Mouse (Mus musculus): ENCODE measurements around the gene Wnk4. TPM values are rescaled to one million over a fixed set of nuclear protein-coding genes. Genes with fewer than 3 reads are reported as not detected.

The Wnk4 gene
- total and polyA plus RNA-seq, 2 experiments from 2014 or later = 4.2 to 7.5 TPM

- peak within 1 kb of the TSS; percentile 92 for H3K9ac ChIP-seq (replicated peaks; ENCODE audit: low read length, poor library complexity, severe bottlenecking)
- H3K4me2 ChIP-seq (ENCODE audit: low read depth, low read length, poor library complexity, severe bottlenecking) = peak within 1 kb of the TSS; percentile 94
- H3K9me3 ChIP-seq (ENCODE audit: low read length) = no peaks in the 10 kb centered on the region
- peak; percentile 91 for DNase-seq (ENCODE audit: low spot score)
- H3K27ac ChIP-seq (ENCODE audit: low read depth, low read length) = peak within 1 kb of the TSS; percentile 93
- H3K36me3 ChIP-seq (ENCODE audit: insufficient read depth, low read length) = peaks cover 4% of the 10 kb centered on the region; the same call in 1 of the 2 replicates
- peak; percentile 27 for TF ChIP-seq CTCF (IDR thresholded peaks at IDR 0.05)
- peak; percentile 78 for ATAC-seq (ENCODE audit: low FRiP score)
- no peaks in the 10 kb centered on the region for H3K27me3 ChIP-seq (ENCODE audit: insufficient read depth, low read length)
- H3K4me3 ChIP-seq (ENCODE audit: low read depth, low read length) = peak within 1 kb of the TSS; percentile 88
- H3K4me1 ChIP-seq (ENCODE audit: insufficient read depth, low read length) = no peaks in the 10 kb centered on the region
- WGBS = under 1% methylated on average over 40 of the region's 40 CpGs
These were observed 6.6 kb upstream of the Wnk4 start, which contains the start of gene Vps25 for GRCm38 (mm10) chr11:101253613-101254389. Gene Vps25 (plus strand): TSS chr11:101253707.

GRCm38 (mm10) chr11:101255826-101256775 is 4.3 kb upstream of the Wnk4 start:
- Histone ChIP-seq H3K9me3 (ENCODE audit: low read length) (no peaks in the 10 kb centered on the region), H3K36me3 (ENCODE audit: insufficient read depth, low read length) (peaks cover 4% of the 10 kb centered on the region; the same call in 1 of the 2 replicates), H3K4me3 (ENCODE audit: low read depth, low read length) (no peak overlapping the region), H3K4me2 (ENCODE audit: low read depth, low read length, poor library complexity, severe bottlenecking) (no peak overlapping the region), H3K27me3 (ENCODE audit: insufficient read depth, low read length) (no peaks in the 10 kb centered on the region), H3K4me1 (ENCODE audit: insufficient read depth, low read length) (0 out of 2 replicates have a peak, but pooled peaks cover 6% of the 10 kb centered on the region), H3K9ac (replicated peaks; ENCODE audit: low read length, poor library complexity, severe bottlenecking) (no peak overlapping the region), H3K27ac (ENCODE audit: low read depth, low read length) (no peak overlapping the region)
- ATAC-seq (ENCODE audit: low FRiP score) (no peak), DNase-seq (ENCODE audit: low spot score) (no peak)
- no peak for TF ChIP-seq CTCF (IDR thresholded peaks at IDR 0.05)
- WGBS = 94% methylated on average over 13 of the region's 13 CpGs

- Histone ChIP-seq H3K4me1 (ENCODE audit: insufficient read depth, low read length) (0 out of 2 replicates have a peak, but pooled peaks cover 6% of the 10 kb centered on the region), H3K36me3 (ENCODE audit: insufficient read depth, low read length) (peaks cover 4% of the 10 kb centered on the region; the same call in 1 of the 2 replicates), H3K9ac (replicated peaks; ENCODE audit: low read length, poor library complexity, severe bottlenecking) (no peak overlapping the region), H3K27ac (ENCODE audit: low read depth, low read length) (no peak overlapping the region), H3K27me3 (ENCODE audit: insufficient read depth, low read length) (peaks cover 20% of the 10 kb centered on the region), H3K9me3 (ENCODE audit: low read length) (no peaks in the 10 kb centered on the region), H3K4me2 (ENCODE audit: low read depth, low read length, poor library complexity, severe bottlenecking) (no peak overlapping the region), H3K4me3 (ENCODE audit: low read depth, low read length) (no peak overlapping the region)
- no peak for DNase-seq (ENCODE audit: low spot score)
- WGBS = 44% methylated on average over 5 of the region's 6 CpGs
- no peak for TF ChIP-seq CTCF (IDR thresholded peaks at IDR 0.05)
- ATAC-seq (ENCODE audit: low FRiP score) = no peak
These were observed 1.1 kb upstream of the Wnk4 start for GRCm38 (mm10) chr11:101259261-101259712.

- WGBS = 1% methylated on average over 30 of the region's 30 CpGs
- DNase-seq (ENCODE audit: low spot score) = no peak
- peaks cover 4% of the 10 kb centered on the region; the same call in 1 of the 2 replicates for H3K36me3 ChIP-seq (ENCODE audit: insufficient read depth, low read length)
- H3K27ac ChIP-seq (ENCODE audit: low read depth, low read length) = no peak overlapping the region
- no peaks in the 10 kb centered on the region for H3K9me3 ChIP-seq (ENCODE audit: low read length)
- peak overlapping the region; percentile 95 for H3K4me2 ChIP-seq (ENCODE audit: low read depth, low read length, poor library complexity, severe bottlenecking)
- peaks cover 29% of the 10 kb centered on the region for H3K27me3 ChIP-seq (ENCODE audit: insufficient read depth, low read length)
- H3K4me3 ChIP-seq (ENCODE audit: low read depth, low read length) = peak overlapping the region; percentile 45
- H3K4me1 ChIP-seq (ENCODE audit: insufficient read depth, low read length) = peaks cover 11% of the 10 kb centered on the region; the same call in 1 of the 2 replicates
- H3K9ac ChIP-seq (replicated peaks; ENCODE audit: low read length, poor library complexity, severe bottlenecking) = peak overlapping the region; percentile 55
- TF ChIP-seq CTCF (IDR thresholded peaks at IDR 0.05) = no peak
- 0 out of 2 replicates have a peak, but pooled peaks have one; percentile 50 for ATAC-seq (ENCODE audit: low FRiP score)
These were observed 536 bp downstream of the Wnk4 start for GRCm38 (mm10) chr11:101260826-101261380.

- no peak overlapping the region for H3K4me3 ChIP-seq (ENCODE audit: low read depth, low read length)
- WGBS = 1% methylated on average over 24 of the region's 24 CpGs
- H3K9ac ChIP-seq (replicated peaks; ENCODE audit: low read length, poor library complexity, severe bottlenecking) = no peak overlapping the region
- ATAC-seq (ENCODE audit: low FRiP score) = no peak
- peaks cover 4% of the 10 kb centered on the region; the same call in 1 of the 2 replicates for H3K36me3 ChIP-seq (ENCODE audit: insufficient read depth, low read length)
- H3K27ac ChIP-seq (ENCODE audit: low read depth, low read length) = no peak overlapping the region
- peaks cover 32% of the 10 kb centered on the region for H3K27me3 ChIP-seq (ENCODE audit: insufficient read depth, low read length)
- no peak for DNase-seq (ENCODE audit: low spot score)
- H3K4me2 ChIP-seq (ENCODE audit: low read depth, low read length, poor library complexity, severe bottlenecking) = 0 out of 2 replicates have a peak overlapping the region, but pooled peaks have one; percentile 4
- peaks cover 11% of the 10 kb centered on the region; the same call in 1 of the 2 replicates for H3K4me1 ChIP-seq (ENCODE audit: insufficient read depth, low read length)
- no peaks in the 10 kb centered on the region for H3K9me3 ChIP-seq (ENCODE audit: low read length)
- no peak for TF ChIP-seq CTCF (IDR thresholded peaks at IDR 0.05)
These were observed 2.1 kb downstream of the Wnk4 start for GRCm38 (mm10) chr11:101262272-101262967.
